Mouse (Mus musculus): ENCODE data around the gene Arhgef11.

DNA sequence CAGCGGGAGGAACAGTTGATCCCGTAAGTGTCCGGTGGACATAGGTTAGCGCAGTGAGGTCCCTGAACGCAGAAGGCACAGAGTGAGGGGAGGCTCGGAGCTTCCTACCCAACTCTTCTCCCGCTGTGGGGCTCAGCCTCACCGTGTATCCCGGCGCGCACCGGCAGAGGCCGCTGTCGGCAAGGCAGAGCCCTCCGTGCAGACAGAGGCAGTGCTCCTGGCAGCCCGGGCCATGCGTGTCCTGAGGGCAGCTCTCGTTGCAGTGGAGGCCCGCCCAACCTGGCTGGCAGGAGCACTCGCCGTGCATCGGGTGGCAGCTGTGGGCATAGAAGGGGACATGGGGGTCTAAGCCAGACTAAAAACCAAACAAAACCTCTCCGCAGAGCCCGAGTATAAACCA, 138.6 kb downstream of the Arhgef11 start:
- TF ChIP-seq CTCF (IDR thresholded peaks at IDR 0.05; ENCODE audit: extremely low read depth, insufficient read length, insufficient replicate concordance, low read depth, low read length), result peak; percentile 82
- no peak for TF ChIP-seq POLR2A (IDR thresholded peaks at IDR 0.05; ENCODE audit: low read depth, low read length)
